Mouse (Mus musculus) right cerebral cortex, postnatal 10 days (tissue): Measurements from ENCODE around the gene Gsg1.

Source experiments
- DNase-seq, 2 experiments: peaks; one replicate each; pipeline ENCODE4 v3.0.0; 2021; ENCODE audit warnings: low spot score in 2 of 2

Gsg1 gene

GRCm38 (mm10) chr6:135254153-135254552, at the start of gene Gsg1:
TSS of gene Gsg1 (minus strand) at chr6:135254351.
- DNase-seq, result no peak

GRCm38 (mm10) chr6:135302421-135303125, 48.4 kb upstream of the Gsg1 start:
- no peak for DNase-seq

GRCm38 (mm10) chr6:135300469-135300868, 46.3 kb upstream of the Gsg1 start:
- DNase-seq, result no peak

GRCm38 (mm10) chr6:135299024-135299550, 44.9 kb upstream of the Gsg1 start:
- no peak for DNase-seq

GRCm38 (mm10) chr6:135297570-135297969, 43.4 kb upstream of the Gsg1 start:
- no peak for DNase-seq

- peak; percentile 50 to 58 for DNase-seq
Measured at GRCm38 (mm10) chr6:135296267-135296666, 42.1 kb upstream of the Gsg1 start.

- DNase-seq, result peak; percentile 40 to 59
Measured at GRCm38 (mm10) chr6:135295082-135295861, 41.1 kb upstream of the Gsg1 start.

- DNase-seq, result no peak
Measured at GRCm38 (mm10) chr6:135294150-135294549, 40.0 kb upstream of the Gsg1 start.

- DNase-seq, result no peak
Measured at GRCm38 (mm10) chr6:135292391-135292790, 38.2 kb upstream of the Gsg1 start.

GRCm38 (mm10) chr6:135279856-135280255, 25.7 kb upstream of the Gsg1 start:
- DNase-seq, result no peak

- no peak for DNase-seq
Measured at GRCm38 (mm10) chr6:135279286-135279685, 25.1 kb upstream of the Gsg1 start.

GRCm38 (mm10) chr6:135278302-135278701, 24.2 kb upstream of the Gsg1 start:
- no peak for DNase-seq

GRCm38 (mm10) chr6:135276474-135277295, 22.5 kb upstream of the Gsg1 start:
- no peak for DNase-seq

- DNase-seq, result no peak
Measured at GRCm38 (mm10) chr6:135275231-135275630, 21.1 kb upstream of the Gsg1 start.

GRCm38 (mm10) chr6:135273066-135273465, 18.9 kb upstream of the Gsg1 start:
- no peak for DNase-seq

- DNase-seq, result no peak
Measured at GRCm38 (mm10) chr6:135271761-135272160, 17.6 kb upstream of the Gsg1 start.

- no peak for DNase-seq
Measured at GRCm38 (mm10) chr6:135269626-135270025, 15.5 kb upstream of the Gsg1 start.

GRCm38 (mm10) chr6:135268392-135268791, 14.2 kb upstream of the Gsg1 start:
- no peak for DNase-seq

- DNase-seq, result no peak
Measured at GRCm38 (mm10) chr6:135267221-135267620, 13.1 kb upstream of the Gsg1 start.

- DNase-seq, result no peak
Measured at GRCm38 (mm10) chr6:135266056-135266455, 11.9 kb upstream of the Gsg1 start.

- no peak for DNase-seq
Measured at GRCm38 (mm10) chr6:135264136-135264535, 10.0 kb upstream of the Gsg1 start.

GRCm38 (mm10) chr6:135262565-135262964, 8.4 kb upstream of the Gsg1 start:
- DNase-seq, result no peak
